Mouse (Mus musculus) lung, embryonic 16.5 days (tissue): Measurements from ENCODE around the gene Olfr918. TPM values are rescaled to one million over a fixed set of nuclear protein-coding genes. Genes with fewer than 3 reads are reported as not detected.

Experiments used
- ATAC-seq: fragments of 200-750 bp; cut with Nextera tagmentation; 2 replicates; pipeline ENCODE4 v1.8.0; 2017; ENCODE audit warnings: low read depth, mild to moderate bottlenecking, moderate library complexity
- H3K27ac ChIP-seq: fragments of 300-500 bp; sonication (generic); 2 replicates; pipeline ENCODE4 v1.5.1; 2014; ENCODE audit warnings: mild to moderate bottlenecking, control low read depth, low read length
- H3K27me3 ChIP-seq: fragments of 300-500 bp; sonication (generic); 2 replicates; pipeline ENCODE4 v1.6.1; 2014; ENCODE audit warnings: low read depth, low read length, mixed read lengths; ENCODE audit not compliant: control insufficient read depth, insufficient read depth
- H3K36me3 ChIP-seq: fragments of 300-500 bp; sonication (generic); 2 replicates; pipeline ENCODE4 v1.6.1; 2014; ENCODE audit warnings: low read length; ENCODE audit not compliant: control insufficient read depth, insufficient read depth
- H3K4me1 ChIP-seq: fragments of 300-500 bp; sonication (generic); replicated peaks from 2 replicates; pipeline ENCODE4 v1.6.1; 2014; ENCODE audit warnings: low read length, mixed read lengths; ENCODE audit not compliant: control insufficient read depth, insufficient read depth
- H3K4me2 ChIP-seq: fragments of 300-500 bp; sonication (generic); 2 replicates; pipeline ENCODE4 v1.6.1; 2014; ENCODE audit warnings: low read depth, low read length, control low read depth
- H3K4me3 ChIP-seq: fragments of 300-500 bp; sonication (generic); 2 replicates; pipeline ENCODE4 v1.5.1; 2014; ENCODE audit warnings: mild to moderate bottlenecking, low read length, control low read depth
- H3K9ac ChIP-seq: fragments of 300-500 bp; sonication (generic); 2 replicates; pipeline ENCODE4 v1.6.1; 2014; ENCODE audit warnings: low read length, control low read depth
- H3K9me3 ChIP-seq: fragments of 300-500 bp; sonication (generic); 2 replicates; pipeline ENCODE4 v1.6.1; 2016; ENCODE audit warnings: low read length; ENCODE audit not compliant: control insufficient read depth
- WGBS: fragments of 180-500 bp; shearing (Covaris S2); extraction: QIAGEN DNeasy Blood & Tissue Kit; methylation state at CpG from one replicate; pipeline ENCODE4 v1.1.7; 2014; 5-methylcytosine and 5-hydroxymethylcytosine counted together
- polyA plus RNA-seq: library from polyadenylated mRNA; unstranded; fragments of >200 nt; fragmentation: Nextera tagmentation; extraction: Ambion mirVana; gene quantifications from 2 replicates; pipeline ENCODE4 v1.2.1, GENCODE M21; 2015

The Olfr918 gene
- not detected in 2 replicates for polyA plus RNA-seq

DNA sequence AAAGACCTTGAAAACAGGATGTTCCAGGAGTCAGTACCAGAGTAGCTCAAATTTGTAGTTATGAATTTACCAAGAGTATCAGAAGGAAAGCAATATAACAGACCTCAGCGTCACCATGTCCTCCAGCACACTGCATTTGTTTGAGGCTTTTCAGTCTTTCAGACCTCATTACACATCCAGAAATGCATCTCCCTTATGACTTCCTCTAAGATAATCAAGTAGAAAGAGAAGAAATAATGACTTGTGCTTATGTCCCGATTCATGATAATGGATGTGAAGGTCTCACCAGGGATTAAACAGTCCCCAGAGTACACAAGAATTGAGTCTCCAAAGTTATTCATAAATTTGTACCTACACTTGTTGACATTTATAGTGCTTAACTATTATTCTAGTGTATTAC is at the start of gene Olfr918:
Gene Olfr918, minus strand, starts transcription at position 101 of the 400 bp plus-strand sequence.
- Histone ChIP-seq H3K9me3 (no peaks in the 10 kb centered on the region), H3K27me3 (no peaks in the 10 kb centered on the region), H3K4me3 (no peak within 1 kb of the TSS), H3K36me3 (no peaks in the 10 kb centered on the region), H3K4me1 (no peaks in the 10 kb centered on the region), H3K9ac (no peak within 1 kb of the TSS), H3K27ac (no peak within 1 kb of the TSS), H3K4me2 (no peak within 1 kb of the TSS)
- WGBS, result 77% methylated on average over 2 of the region's 2 CpGs
- no peak for ATAC-seq

DNA sequence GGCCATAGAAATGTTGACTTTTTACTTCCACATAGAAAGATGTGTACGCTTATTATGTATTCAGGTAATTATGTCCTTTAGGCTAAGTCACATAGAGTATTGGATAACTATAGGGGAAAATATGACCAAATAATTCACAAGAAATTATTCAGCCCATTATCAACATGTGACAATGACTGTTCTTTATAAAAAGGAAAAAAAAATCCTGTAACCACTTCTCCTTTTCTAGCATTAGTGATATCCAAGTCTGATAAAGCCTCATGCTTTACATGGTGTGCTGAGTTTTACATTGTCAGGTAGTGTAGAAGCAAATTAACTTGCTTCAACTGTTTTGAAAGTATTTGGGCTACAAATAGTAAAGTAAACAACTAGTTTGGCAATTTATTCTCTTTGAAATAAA is 49.6 kb upstream of the Olfr918 start:
- WGBS, result 90% methylated on average over 1 of the region's 1 CpGs
- Histone ChIP-seq H3K9me3 (no peaks in the 10 kb centered on the region), H3K4me2 (no peak overlapping the region), H3K4me3 (no peak overlapping the region), H3K4me1 (peaks cover 4% of the 10 kb centered on the region; the same call in 1 of the 2 replicates), H3K27me3 (no peaks in the 10 kb centered on the region), H3K36me3 (peaks cover 14% of the 10 kb centered on the region), H3K9ac (no peak overlapping the region), H3K27ac (no peak overlapping the region)
- no peak for ATAC-seq

DNA sequence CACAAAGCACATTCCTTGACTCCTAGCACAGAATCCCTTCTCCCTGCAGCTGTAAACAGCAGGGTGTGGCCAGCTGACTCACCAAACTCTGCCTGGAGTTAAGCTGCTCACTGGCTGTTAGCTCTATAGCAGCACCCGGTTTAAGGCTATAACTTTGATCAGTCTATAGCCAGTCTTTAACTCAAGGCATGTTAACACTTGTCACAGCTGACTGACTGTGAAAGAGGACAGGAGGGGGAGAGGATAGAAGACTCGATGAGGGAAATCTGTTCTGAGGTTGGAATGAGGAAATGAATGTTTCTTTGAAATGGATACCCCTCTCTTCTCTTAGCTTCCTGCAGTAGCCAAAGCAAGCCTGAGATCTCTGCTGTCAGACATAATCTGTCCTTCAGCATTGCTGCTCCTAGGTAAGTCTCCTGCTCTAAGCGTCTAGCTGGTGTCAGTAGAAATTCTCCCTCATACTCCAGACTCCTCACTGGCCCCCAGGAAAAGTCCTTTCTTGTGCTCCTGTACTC is 44.6 kb upstream of the Olfr918 start:
- peaks cover 4% of the 10 kb centered on the region; the same call in 1 of the 2 replicates for H3K4me1 ChIP-seq
- no peaks in the 10 kb centered on the region for H3K9me3 ChIP-seq
- H3K27ac ChIP-seq, result no peak overlapping the region
- peak overlapping the region; percentile 68 for H3K4me3 ChIP-seq
- ATAC-seq, result peak; percentile 64
- WGBS, result 6% methylated on average over 3 of the region's 3 CpGs
- peaks cover 7% of the 10 kb centered on the region; the same call in 1 of the 2 replicates for H3K36me3 ChIP-seq
- peak overlapping the region; percentile 72 for H3K9ac ChIP-seq
- H3K4me2 ChIP-seq, result peak overlapping the region; percentile 68
- no peaks in the 10 kb centered on the region for H3K27me3 ChIP-seq

DNA sequence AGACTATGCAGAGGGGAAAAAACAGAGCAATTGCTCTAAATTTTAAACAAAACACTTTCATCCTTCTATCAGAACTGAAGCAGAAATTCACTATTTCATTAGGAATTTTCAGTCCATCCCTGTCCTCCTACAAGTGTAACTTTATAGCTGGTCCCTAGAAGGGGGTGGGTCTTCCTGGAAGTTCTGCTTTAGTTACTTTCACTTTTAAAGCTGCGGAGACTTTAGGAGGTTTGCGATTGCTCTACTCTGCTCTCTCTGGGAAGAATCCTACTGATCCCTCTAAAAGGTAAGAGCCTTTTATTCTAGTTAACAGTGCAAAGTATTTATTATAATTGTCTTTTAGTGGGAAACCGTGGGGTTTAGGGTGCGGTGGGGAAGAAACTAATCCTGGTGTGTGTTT is 43.7 kb upstream of the Olfr918 start, which contains the start of gene Vwa5a:
Gene Vwa5a, plus strand, starts transcription at position 167 of the 400 bp plus-strand sequence.
- WGBS, result 2% methylated on average over 4 of the region's 4 CpGs
- Histone ChIP-seq H3K9ac (peak within 1 kb of the TSS; percentile 72), H3K36me3 (peaks cover 2% of the 10 kb centered on the region; the same call in 1 of the 2 replicates), H3K4me2 (peak within 1 kb of the TSS; percentile 68), H3K4me3 (peak within 1 kb of the TSS; percentile 68), H3K4me1 (peaks cover 4% of the 10 kb centered on the region; the same call in 1 of the 2 replicates), H3K27ac (peak within 1 kb of the TSS; percentile 64), H3K9me3 (no peaks in the 10 kb centered on the region), H3K27me3 (no peaks in the 10 kb centered on the region)
- ATAC-seq, result peak; percentile 94

DNA sequence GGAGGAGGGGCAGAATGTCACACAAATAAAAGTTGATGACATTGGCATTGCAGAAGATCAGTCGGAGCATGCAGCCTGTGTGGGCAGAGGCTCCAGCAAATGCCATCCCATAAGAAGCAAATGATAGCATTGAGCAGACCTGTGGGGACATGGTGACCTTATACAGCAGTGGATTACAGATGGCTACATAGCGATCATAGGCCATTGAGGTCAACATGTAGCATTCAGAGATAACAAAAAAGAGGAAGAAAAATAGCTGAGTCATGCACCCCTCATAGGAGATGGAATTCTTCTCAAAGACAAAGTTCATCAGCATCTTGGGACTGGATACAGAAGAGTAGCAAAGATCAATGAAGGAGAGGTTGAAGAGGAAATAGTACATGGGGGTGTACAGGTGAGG is 1.5 kb downstream of the Olfr918 start:
- H3K27me3 ChIP-seq, result no peaks in the 10 kb centered on the region
- ATAC-seq, result no peak

DNA sequence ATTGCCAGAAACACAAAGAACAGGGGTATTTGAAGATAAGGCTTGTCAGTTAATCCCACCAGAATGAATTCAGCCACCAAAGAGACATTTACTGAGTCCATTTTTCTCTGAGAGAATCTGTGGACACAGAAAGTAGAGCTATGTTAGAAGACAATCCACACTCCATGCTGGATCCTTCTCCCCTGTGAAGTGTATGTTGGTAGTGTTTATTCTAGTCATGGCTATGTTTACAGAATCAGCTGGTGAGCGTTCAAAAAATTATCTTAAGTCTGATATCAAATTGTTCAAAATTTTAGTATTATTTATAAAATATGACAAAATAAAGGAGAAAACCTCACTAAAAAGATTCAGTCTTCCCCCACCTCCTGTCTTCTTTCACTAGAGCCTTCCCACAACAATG is 8.7 kb downstream of the Olfr918 start, which contains the start of gene Olfr917:
Gene Olfr917, minus strand, starts transcription at position 101 of the 400 bp plus-strand sequence.
- Histone ChIP-seq H3K4me2 (no peak within 1 kb of the TSS), H3K27me3 (no peaks in the 10 kb centered on the region), H3K9me3 (no peaks in the 10 kb centered on the region), H3K27ac (no peak within 1 kb of the TSS), H3K36me3 (no peaks in the 10 kb centered on the region), H3K4me1 (no peaks in the 10 kb centered on the region), H3K4me3 (no peak within 1 kb of the TSS), H3K9ac (no peak within 1 kb of the TSS)
- ATAC-seq, result no peak
- WGBS, result 53% methylated on average over 1 of the region's 1 CpGs

More for the DNA sequence above, 1.5 kb downstream of the Olfr918 start:
- 69% methylated on average over 2 of the region's 2 CpGs for WGBS
- no peaks in the 10 kb centered on the region for H3K9me3 ChIP-seq
- H3K4me3 ChIP-seq, result no peak overlapping the region
- no peak overlapping the region for H3K9ac ChIP-seq
- H3K4me1 ChIP-seq, result no peaks in the 10 kb centered on the region
- no peak overlapping the region for H3K4me2 ChIP-seq
- H3K36me3 ChIP-seq, result no peaks in the 10 kb centered on the region
- H3K27ac ChIP-seq, result no peak overlapping the region

DNA sequence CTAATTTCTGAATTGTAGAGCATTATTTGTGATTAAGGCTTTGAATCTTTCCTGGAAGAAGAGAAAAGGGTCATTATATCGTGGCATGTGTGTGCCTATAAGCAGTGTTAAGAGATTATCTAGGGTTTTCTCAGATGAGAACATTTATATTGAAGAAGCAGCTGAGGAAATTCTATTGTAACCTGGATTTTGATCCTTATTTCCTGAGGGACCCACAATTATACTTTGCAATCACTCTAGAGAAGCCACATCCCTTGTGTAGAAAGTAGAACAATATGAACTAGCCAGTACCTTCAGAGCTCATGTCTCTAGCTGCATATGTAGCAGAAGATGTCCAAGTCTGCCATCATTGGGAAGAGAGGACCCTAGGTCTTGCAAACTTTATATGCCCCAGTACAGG is 14.6 kb downstream of the Olfr918 start, which contains the start of gene Olfr916:
Gene Olfr916, minus strand, starts transcription at position 101 of the 400 bp plus-strand sequence.
- Histone ChIP-seq H3K27me3 (no peaks in the 10 kb centered on the region), H3K9ac (no peak within 1 kb of the TSS), H3K4me1 (no peaks in the 10 kb centered on the region), H3K4me3 (no peak within 1 kb of the TSS), H3K4me2 (no peak within 1 kb of the TSS), H3K36me3 (no peaks in the 10 kb centered on the region), H3K27ac (no peak within 1 kb of the TSS), H3K9me3 (no peaks in the 10 kb centered on the region)
- no peak for ATAC-seq
- 56% methylated on average over 1 of the region's 1 CpGs for WGBS

DNA sequence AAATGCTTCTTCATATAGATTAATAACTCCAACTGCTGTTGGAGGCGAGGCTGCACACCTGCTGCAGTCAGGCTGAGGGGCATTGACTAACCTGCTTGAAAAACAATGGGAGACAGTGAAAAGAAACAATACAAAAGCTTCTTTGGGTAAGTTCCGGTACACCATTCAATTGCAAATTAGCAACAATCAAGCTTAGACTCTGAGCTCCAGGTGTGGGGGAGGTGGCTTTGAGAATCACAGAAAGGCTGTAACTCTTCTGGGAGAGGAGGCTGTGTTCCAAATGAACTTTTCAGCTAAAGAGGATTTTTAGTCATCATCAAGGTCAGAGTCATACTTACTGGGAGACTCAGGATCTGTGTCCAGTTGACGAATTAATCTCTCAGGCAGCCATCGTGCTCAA is 42.0 kb downstream of the Olfr918 start:
- H3K27ac ChIP-seq, result no peak overlapping the region
- no peaks in the 10 kb centered on the region for H3K27me3 ChIP-seq
- ATAC-seq, result no peak
- H3K9ac ChIP-seq, result no peak overlapping the region
- no peak overlapping the region for H3K4me2 ChIP-seq
- H3K36me3 ChIP-seq, result no peaks in the 10 kb centered on the region
- no peaks in the 10 kb centered on the region for H3K4me1 ChIP-seq
- H3K9me3 ChIP-seq, result no peaks in the 10 kb centered on the region
- 81% methylated on average over 4 of the region's 4 CpGs for WGBS
- H3K4me3 ChIP-seq, result no peak overlapping the region
